Mouse (Mus musculus) MEL (cell line): Measurements from ENCODE around the gene Hbp1.

ENCODE experiments used
- CHD1 ChIP-seq: IDR thresholded peaks from 2 replicates; pipeline ENCODE4 v1.6.1; 2012; ENCODE audit warnings: low read depth, mild to moderate bottlenecking, inconsistent platforms, low read length, improper control_type of control experiment
- MXI1 ChIP-seq: IDR thresholded peaks from 2 replicates; pipeline ENCODE4 v1.6.1; 2011; ENCODE audit warnings: mild to moderate bottlenecking, low read depth, low read length, improper control_type of control experiment
- POLR2A ChIP-seq, 2 experiments: IDR thresholded peaks; 2 replicates each; pipeline ENCODE4 v1.6.1; 2011 to 2012; ENCODE audit warnings: low read length in 2 of 2, mild to moderate bottlenecking in 2 of 2, control low read depth in 1 of 2, improper control_type of control experiment in 1 of 2, low read depth in 1 of 2, moderate library complexity in 1 of 2; ENCODE audit not compliant: control insufficient read depth in 1 of 2, insufficient read depth in 1 of 2, poor library complexity in 1 of 2

DNA sequence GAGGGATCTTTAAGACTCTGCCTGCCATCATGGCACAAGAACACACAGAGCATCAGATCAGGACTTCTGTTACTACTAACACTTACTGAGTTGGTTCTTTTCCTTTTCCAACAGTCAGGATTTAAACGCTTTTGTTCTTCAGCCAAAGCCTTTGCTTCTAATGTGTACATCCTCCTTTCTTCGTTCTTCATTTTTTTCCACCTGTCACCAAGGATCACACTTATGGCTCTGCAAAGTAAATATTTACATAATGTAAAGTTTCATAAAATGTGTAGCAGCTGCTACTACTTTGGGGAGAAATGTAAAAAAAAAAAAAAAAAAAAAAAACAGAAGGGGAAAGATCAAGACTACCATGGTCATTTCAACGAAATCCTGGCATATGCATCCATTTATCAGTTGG lies 21.8 kb downstream of the Hbp1 start:
- TF ChIP-seq CHD1 (no peak), MXI1 (no peak), POLR2A (IDR thresholded peaks at IDR 0.05; ENCODE audit: control insufficient read depth in 1 of 2, insufficient read depth in 1 of 2, low read depth in 1 of 2, low read length in 2 of 2, poor library complexity in 1 of 2) (no peak)
